Mouse (Mus musculus) olfactory bulb, adult 2 months (tissue): Measurements from ENCODE around the gene Acap3.

ENCODE experiments used
- CTCF ChIP-seq: fragments of 200-500 bp; IDR thresholded peaks from 2 replicates; pipeline ENCODE4 v1.5.1; 2012; ENCODE audit warnings: low read depth, mild to moderate bottlenecking, low read length, moderate library complexity; ENCODE audit not compliant: insufficient read depth
- POLR2A ChIP-seq: fragments of 200-500 bp; IDR thresholded peaks from 2 replicates; pipeline ENCODE4 v1.6.1; 2012; ENCODE audit warnings: mild to moderate bottlenecking, low read depth, low read length, moderate library complexity; ENCODE audit not compliant: insufficient read depth

- no peak for TF ChIP-seq CTCF
- TF ChIP-seq POLR2A: no peak
Measured at GRCm38 (mm10) chr4:155894311-155894881, 2.8 kb downstream of the Acap3 start.
